Mouse (Mus musculus): ENCODE data around the gene Syde2. TPM values are rescaled to one million over a fixed set of nuclear protein-coding genes. Genes with fewer than 3 reads are reported as not detected.

Syde2 gene
- polyA plus RNA-seq, 2 experiments, result 0.69 to 0.79 TPM

GRCm38 (mm10) chr3:146063146-146063545, 75.5 kb downstream of the Syde2 start:
- Histone ChIP-seq H3K4me1 (replicated peaks; ENCODE audit: control insufficient read depth in 2 of 2, insufficient read depth in 2 of 2, low read length in 1 of 2) (no peaks in the 10 kb centered on the region), H3K4me2 (ENCODE audit: low read depth) (no peak overlapping the region), H3K36me3 (replicated peaks; ENCODE audit: control insufficient read depth, insufficient read depth, low read depth) (no peaks in the 10 kb centered on the region)

GRCm38 (mm10) chr3:146069276-146069675, 81.6 kb downstream of the Syde2 start:
- H3K9ac ChIP-seq (replicated peaks), result no peak overlapping the region
- no peak overlapping the region for H3K4me3 ChIP-seq (ENCODE audit: insufficient read depth in 1 of 2, low read depth in 2 of 2, low read length in 2 of 2)
- ATAC-seq (ENCODE audit: insufficient read depth), result no peak
- no peak overlapping the region for H3K27ac ChIP-seq
- H3K9me3 ChIP-seq (ENCODE audit: control insufficient read depth, low read length), result no peaks in the 10 kb centered on the region
- 61% methylated on average over 4 of the region's 4 CpGs for WGBS (ENCODE audit: insufficient replicate concordance)
- no peaks in the 10 kb centered on the region for H3K36me3 ChIP-seq (replicated peaks; ENCODE audit: control insufficient read depth, insufficient read depth, low read depth)
- H3K27me3 ChIP-seq (ENCODE audit: control insufficient read depth, insufficient read depth, low read length), result no peaks in the 10 kb centered on the region
- TF ChIP-seq EP300 (IDR thresholded peaks at IDR 0.05; ENCODE audit: low read depth) (no peak), CTCF (IDR thresholded peaks at IDR 0.05; ENCODE audit: low read depth) (no peak)
- H3K4me2 ChIP-seq (ENCODE audit: low read depth), result no peak overlapping the region
- H3K4me1 ChIP-seq (replicated peaks; ENCODE audit: control insufficient read depth in 2 of 2, insufficient read depth in 2 of 2, low read length in 1 of 2), result no peaks in the 10 kb centered on the region
- DNase-seq (ENCODE audit: low read depth in 3 of 3, low spot score in 3 of 3), result no peak

More at GRCm38 (mm10) chr3:146063146-146063545, 75.5 kb downstream of the Syde2 start:
- ATAC-seq (ENCODE audit: insufficient read depth) (no peak), DNase-seq (ENCODE audit: low read depth in 3 of 3, low spot score in 3 of 3) (no peak)
- Histone ChIP-seq H3K27me3 (ENCODE audit: control insufficient read depth, insufficient read depth, low read length) (no peaks in the 10 kb centered on the region), H3K4me3 (ENCODE audit: insufficient read depth in 1 of 2, low read depth in 2 of 2, low read length in 2 of 2) (no peak overlapping the region), H3K9me3 (ENCODE audit: control insufficient read depth, low read length) (no peaks in the 10 kb centered on the region), H3K9ac (replicated peaks) (no peak overlapping the region), H3K27ac (no peak overlapping the region)
- 63% methylated on average over 11 of the region's 11 CpGs for WGBS (ENCODE audit: insufficient replicate concordance)
- no peak for TF ChIP-seq CTCF (IDR thresholded peaks at IDR 0.05; ENCODE audit: low read depth)
- TF ChIP-seq EP300 (IDR thresholded peaks at IDR 0.05; ENCODE audit: low read depth), result no peak

Other genes starting within 250 kb of the Syde2 start
- gene Ddah1, start 229.2 kb upstream of the Syde2 start, polyA plus RNA-seq (2012; rRNA removed), result 15.6 and 15.8 TPM in 2 replicates
- 31.7 and 32.1 TPM in 2 replicates for gene Ddah1, start 229.2 kb upstream of the Syde2 start, polyA plus RNA-seq (2014; fragmentation: Nextera tagmentation; extraction: Ambion mirVana)
- gene Bcl10, start 65.1 kb upstream of the Syde2 start, polyA plus RNA-seq (2012; rRNA removed), result 5.8 and 7.4 TPM in 2 replicates
- 16.5 and 18.5 TPM in 2 replicates for gene Bcl10, start 65.1 kb upstream of the Syde2 start, polyA plus RNA-seq (2014; fragmentation: Nextera tagmentation; extraction: Ambion mirVana)
- gene 2410004B18Rik, start 49.9 kb upstream of the Syde2 start, polyA plus RNA-seq (2012; rRNA removed), result 6.2 and 7.8 TPM in 2 replicates
- 14.4 and 17.4 TPM in 2 replicates for gene 2410004B18Rik, start 49.9 kb upstream of the Syde2 start, polyA plus RNA-seq (2014; fragmentation: Nextera tagmentation; extraction: Ambion mirVana)
- 0.04 TPM in 1 of 2 replicates, not detected in the other for gene Wdr63, start 120.3 kb downstream of the Syde2 start, polyA plus RNA-seq (2012; rRNA removed)
- 0.15 and 0.32 TPM in 2 replicates for gene Wdr63, start 120.3 kb downstream of the Syde2 start, polyA plus RNA-seq (2014; fragmentation: Nextera tagmentation; extraction: Ambion mirVana)
- gene Mcoln3, start 129.6 kb downstream of the Syde2 start, polyA plus RNA-seq (2012; rRNA removed), result 0.05 and 0.11 TPM in 2 replicates
- 0.11 and 0.25 TPM in 2 replicates for gene Mcoln3, start 129.6 kb downstream of the Syde2 start, polyA plus RNA-seq (2014; fragmentation: Nextera tagmentation; extraction: Ambion mirVana)
- 4.6 and 5.9 TPM in 2 replicates for gene Mcoln2, start 162.0 kb downstream of the Syde2 start, polyA plus RNA-seq (2012; rRNA removed)
- gene Mcoln2, start 162.0 kb downstream of the Syde2 start, polyA plus RNA-seq (2014; fragmentation: Nextera tagmentation; extraction: Ambion mirVana), result 5.5 and 6.5 TPM in 2 replicates
- gene Lpar3, start 233.1 kb downstream of the Syde2 start, polyA plus RNA-seq (2012; rRNA removed), result 0.02 TPM in 1 of 2 replicates, not detected in the other
- gene Lpar3, start 233.1 kb downstream of the Syde2 start, polyA plus RNA-seq (2014; fragmentation: Nextera tagmentation; extraction: Ambion mirVana), result 0.06 TPM in 1 of 2 replicates, not detected in the other